Mouse (Mus musculus): ENCODE measurements around the gene Mrpl39.

The Mrpl39 gene

DNA sequence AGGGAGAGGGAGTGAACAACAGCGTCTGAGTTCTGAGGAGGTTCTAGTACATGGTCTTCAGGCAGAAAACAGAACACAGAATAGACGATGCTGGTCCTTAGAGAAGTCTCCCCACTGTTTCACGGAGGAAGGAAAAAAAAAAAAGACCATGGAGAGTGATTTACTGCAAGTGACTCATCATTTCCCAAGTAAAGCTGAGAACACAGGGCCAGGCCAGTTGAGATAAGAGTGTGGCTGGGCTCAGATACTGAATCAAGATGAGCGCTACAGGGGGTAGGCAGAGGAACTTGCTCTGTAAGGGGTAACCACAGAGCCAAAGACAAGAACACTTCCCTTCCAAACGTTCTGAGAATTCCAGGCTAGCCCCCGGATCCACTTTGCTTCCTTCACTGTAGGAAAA lies 36.8 kb downstream of the Mrpl39 start:
- DNase-seq (ENCODE audit: low read depth, low spot score): no peak

DNA sequence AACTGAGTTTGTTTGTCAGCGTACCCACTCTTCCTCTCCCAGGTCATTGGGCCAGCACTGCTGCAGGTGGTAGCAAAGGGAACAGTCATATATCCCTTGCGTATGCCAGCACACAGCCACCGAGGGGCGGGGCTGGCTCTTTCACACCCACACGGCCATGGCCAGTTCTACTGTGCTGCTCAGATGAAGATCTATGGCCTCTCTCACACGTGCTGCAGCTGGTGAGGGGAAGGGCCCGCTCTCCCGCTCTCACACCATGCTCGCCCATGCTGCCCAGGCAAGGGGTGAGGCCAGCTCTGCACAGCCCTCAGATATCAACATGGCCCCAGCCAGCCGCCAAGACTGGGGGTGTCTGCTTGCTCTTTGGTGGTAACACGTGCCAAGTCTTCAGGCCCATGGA lies 39.4 kb downstream of the Mrpl39 start:
- DNase-seq (ENCODE audit: low read depth, low spot score): no peak

DNA sequence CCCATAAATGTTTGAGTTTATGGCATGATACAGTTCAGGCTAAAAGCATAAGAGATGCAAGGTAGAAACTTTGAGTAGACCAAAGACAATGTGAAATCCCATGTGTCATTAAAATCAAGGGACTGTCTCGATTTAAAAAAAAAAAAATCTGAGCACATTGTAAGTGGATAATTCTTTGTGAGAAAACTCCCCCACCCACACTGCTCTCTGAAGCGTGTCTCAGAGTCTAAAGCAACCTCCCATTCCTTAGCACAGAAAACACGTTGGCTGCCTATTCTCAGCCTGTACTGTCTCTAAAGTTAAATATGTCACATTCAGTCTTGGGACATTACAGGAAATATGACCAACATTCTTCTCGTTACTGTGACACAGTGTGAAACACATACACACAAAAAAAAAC lies 53.6 kb downstream of the Mrpl39 start:
- no peak for DNase-seq (ENCODE audit: low read depth, low spot score)

DNA sequence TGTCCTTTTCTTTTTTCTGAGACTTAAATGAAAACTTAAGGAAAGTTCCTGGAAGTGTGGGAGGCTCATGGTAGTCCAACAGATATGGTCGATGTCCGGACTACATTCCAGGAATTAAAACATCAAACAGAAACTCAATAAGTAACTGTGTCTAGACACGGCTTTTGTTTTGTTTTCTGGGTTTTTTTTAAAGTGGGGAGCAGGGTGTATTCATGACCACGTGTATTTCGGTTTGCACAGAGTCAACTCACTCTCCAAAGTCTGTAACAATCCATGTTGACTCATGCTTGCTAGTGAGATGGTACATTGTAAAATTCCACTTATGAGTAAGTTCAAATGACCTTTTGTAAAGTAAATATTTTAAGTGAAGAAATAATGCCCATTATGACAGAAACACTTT lies 54.8 kb downstream of the Mrpl39 start:
- no peak for DNase-seq (ENCODE audit: low read depth, low spot score)

DNA sequence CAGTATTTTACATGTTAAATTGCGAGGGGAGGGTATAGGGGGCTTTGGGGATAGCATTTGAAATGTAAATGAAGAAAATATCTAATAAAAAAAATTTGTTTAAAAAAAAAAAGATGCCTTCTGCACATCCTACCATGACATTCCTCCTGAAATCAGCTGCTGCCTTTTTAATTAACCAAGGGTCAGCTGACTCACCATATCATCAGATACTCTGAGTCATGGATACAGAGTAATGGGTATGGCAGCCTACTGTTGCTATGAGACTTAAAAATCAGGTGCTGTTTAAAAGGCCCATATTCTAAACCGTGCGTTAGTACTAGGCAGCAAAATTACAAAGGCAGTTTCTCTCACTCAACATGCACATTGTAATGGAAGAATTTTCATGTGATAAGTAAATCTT lies 58.2 kb downstream of the Mrpl39 start:
- no peak for DNase-seq (ENCODE audit: low read depth, low spot score)
